ENCODE assay signal across 7 mouse cellular contexts in the genomic region with DNA sequence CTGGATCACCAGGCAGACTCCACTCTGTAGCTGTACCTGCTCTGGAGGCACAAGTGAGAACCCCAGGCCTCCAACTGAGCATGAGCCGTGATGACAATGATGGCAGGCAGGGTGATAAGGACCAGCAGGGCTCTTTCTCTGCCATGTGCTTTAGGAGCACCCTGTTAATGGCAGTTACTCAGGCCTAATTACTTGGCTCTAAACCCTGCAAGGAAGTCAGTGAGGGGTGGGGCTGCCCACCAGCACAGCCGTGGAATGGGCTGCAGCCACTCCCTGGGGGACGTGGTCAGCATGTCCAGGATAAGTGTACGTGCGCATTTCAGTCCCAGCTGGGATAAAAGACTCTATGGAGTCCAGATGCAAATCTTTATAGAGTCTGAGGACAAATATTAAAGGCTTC. TPM values are rescaled to one million over a fixed set of nuclear protein-coding genes. Genes with fewer than 3 reads are reported as not detected.
DNase-seq lines count a peak whose midpoint lies in the region; ATAC-seq lines count a peak whose summit lies in the region.

No protein-coding gene starts in this region.

- 25% methylated on average over 5 of the region's 5 CpGs for WGBS in heart, embryonic 10.5 days
- 19% methylated on average over 5 of the region's 5 CpGs for WGBS in intestine, embryonic 16.5 days
- 24% methylated on average over 5 of the region's 5 CpGs for WGBS in stomach, embryonic 14.5 days

- ATAC-seq in intestine, embryonic 16.5 days: no peak
- ATAC-seq in stomach, embryonic 14.5 days (ENCODE audit: insufficient number of reproducible peaks, insufficient read depth, low FRiP score, low read depth): no peak

- H3K27ac ChIP-seq in heart, embryonic 10.5 days: peak overlapping the region; percentile 67
- H3K27ac ChIP-seq in intestine, embryonic 16.5 days (ENCODE audit: low read length): peak overlapping the region; percentile 38; the same call in 1 of the 2 replicates
- H3K27ac ChIP-seq in stomach, embryonic 14.5 days (ENCODE audit: low read length): peak overlapping the region; percentile 11; the same call in 1 of the 2 replicates

- DNase-seq in lung, postnatal 10 days: peak; percentile 40
- no peak for DNase-seq in lung, postnatal 14 days
- no peak for DNase-seq in heart, embryonic 10.5 days (ENCODE audit: low spot score)
- no peak for DNase-seq in thymus, postnatal 0 days (ENCODE audit: low spot score)
- DNase-seq in thymus, postnatal 36 days: no peak

- H3K36me3 ChIP-seq in heart, embryonic 10.5 days: peaks cover 36% of the 10 kb centered on the region
- peaks cover 11% of the 10 kb centered on the region for H3K36me3 ChIP-seq in intestine, embryonic 16.5 days (ENCODE audit: control insufficient read depth, insufficient read depth, low read length)
- peaks cover 17% of the 10 kb centered on the region; the same call in 1 of the 2 replicates for H3K36me3 ChIP-seq in stomach, embryonic 14.5 days (ENCODE audit: control insufficient read depth, insufficient read depth, low read length)

- H3K9ac ChIP-seq in intestine, embryonic 16.5 days (ENCODE audit: low read depth, low read length): no peak overlapping the region; the same call in 1 of the 2 replicates
- H3K9ac ChIP-seq in stomach, embryonic 14.5 days (replicated peaks; ENCODE audit: low read depth, low read length): peak overlapping the region; percentile 11; the same call in 1 of the 2 replicates

- H3K4me3 ChIP-seq in heart, embryonic 10.5 days: peak overlapping the region; percentile 74
- peak overlapping the region; percentile 11 for H3K4me3 ChIP-seq in intestine, embryonic 16.5 days (ENCODE audit: low read length)
- H3K4me3 ChIP-seq in stomach, embryonic 14.5 days (ENCODE audit: low read depth, low read length): peak overlapping the region; percentile 58

- H3K9me3 ChIP-seq in heart, embryonic 10.5 days: no peaks in the 10 kb centered on the region
- peaks cover 4% of the 10 kb centered on the region; the same call in 1 of the 2 replicates for H3K9me3 ChIP-seq in intestine, embryonic 16.5 days (ENCODE audit: control insufficient read depth, low read length)
- H3K9me3 ChIP-seq in stomach, embryonic 14.5 days (ENCODE audit: control insufficient read depth, low read depth, low read length): peaks cover 14% of the 10 kb centered on the region; the same call in 1 of the 2 replicates

- H3K27me3 ChIP-seq in heart, embryonic 10.5 days (ENCODE audit: insufficient read depth, poor library complexity, severe bottlenecking): peaks cover 92% of the 10 kb centered on the region
- H3K27me3 ChIP-seq in intestine, embryonic 16.5 days (replicated peaks; ENCODE audit: control insufficient read depth, insufficient read depth, low read length): peaks cover 47% of the 10 kb centered on the region
- H3K27me3 ChIP-seq in stomach, embryonic 14.5 days (ENCODE audit: control insufficient read depth, insufficient read depth, low read length): peaks cover 52% of the 10 kb centered on the region

- peak overlapping the region; percentile 42 for H3K4me2 ChIP-seq in intestine, embryonic 16.5 days (ENCODE audit: low read depth, low read length)
- peak overlapping the region; percentile 46 for H3K4me2 ChIP-seq in stomach, embryonic 14.5 days (replicated peaks; ENCODE audit: low read depth, low read length)

- peaks cover 4% of the 10 kb centered on the region; the same call in 1 of the 2 replicates for H3K4me1 ChIP-seq in heart, embryonic 10.5 days
- H3K4me1 ChIP-seq in intestine, embryonic 16.5 days (ENCODE audit: control insufficient read depth, insufficient read depth, low read length): no peaks in the 10 kb centered on the region
- 0 out of 2 replicates have a peak, but pooled peaks cover 6% of the 10 kb centered on the region for H3K4me1 ChIP-seq in stomach, embryonic 14.5 days (ENCODE audit: control insufficient read depth, insufficient read depth, low read length)

RNA-seq across cellular contexts. Expression of a gene that starts 5.7 kb away (rescaled TPM):
- polyA plus RNA-seq in heart, embryonic 10.5 days (2016; fragmentation: Nextera tagmentation; extraction: Ambion mirVana): 654 and 797 TPM in 2 replicates
- polyA plus RNA-seq in intestine, embryonic 16.5 days (2015; fragmentation: Nextera tagmentation; extraction: Ambion mirVana): 237 and 238 TPM in 2 replicates
- polyA plus RNA-seq in stomach, embryonic 14.5 days (2014; fragmentation: Nextera tagmentation; extraction: Ambion mirVana): 340 and 380 TPM in 2 replicates
- polyA plus RNA-seq in thymus, postnatal 0 days (2015; fragmentation: Nextera tagmentation; extraction: Ambion mirVana): 14.5 and 17.5 TPM in 2 replicates

Comparison
In these comparisons a context has a peak if more than half of its experiments do, and no peak if none do; other contexts are left out.
1. H3K27ac ChIP-seq: peak in every context shown above with its lines; median percentile 67 in heart, embryonic 10.5 days; 38 in intestine, embryonic 16.5 days; 11 in stomach, embryonic 14.5 days.
2. H3K4me3 ChIP-seq: peak in every context shown above with its lines; median percentile 74 in heart, embryonic 10.5 days; 58 in stomach, embryonic 14.5 days; 11 in intestine, embryonic 16.5 days.
3. RNA of a gene that starts 5.7 kb away (polyA plus RNA-seq): 654 to 797 TPM in heart, embryonic 10.5 days, 340 to 380 TPM in stomach, embryonic 14.5 days and 237 to 238 TPM in intestine, embryonic 16.5 days; 14.5 to 17.5 TPM in thymus, postnatal 0 days; every median in the first group is over 10 times any median in the second.